Mouse (Mus musculus) lung, adult 2 months (tissue): Measurements from ENCODE around the gene Hap1.

Experiments
- CTCF ChIP-seq: fragments of 200-500 bp; IDR thresholded peaks from 2 replicates; pipeline ENCODE4 v1.5.1; 2011; ENCODE audit warnings: mild to moderate bottlenecking, low read length, control low read depth; ENCODE audit not compliant: insufficient read depth
- POLR2A ChIP-seq: fragments of 200-500 bp; IDR thresholded peaks from 2 replicates; pipeline ENCODE4 v1.6.1; 2011; ENCODE audit warnings: low read depth, mild to moderate bottlenecking, control low read depth, low read length, borderline replicate concordance; ENCODE audit errors: extremely low read depth

DNA sequence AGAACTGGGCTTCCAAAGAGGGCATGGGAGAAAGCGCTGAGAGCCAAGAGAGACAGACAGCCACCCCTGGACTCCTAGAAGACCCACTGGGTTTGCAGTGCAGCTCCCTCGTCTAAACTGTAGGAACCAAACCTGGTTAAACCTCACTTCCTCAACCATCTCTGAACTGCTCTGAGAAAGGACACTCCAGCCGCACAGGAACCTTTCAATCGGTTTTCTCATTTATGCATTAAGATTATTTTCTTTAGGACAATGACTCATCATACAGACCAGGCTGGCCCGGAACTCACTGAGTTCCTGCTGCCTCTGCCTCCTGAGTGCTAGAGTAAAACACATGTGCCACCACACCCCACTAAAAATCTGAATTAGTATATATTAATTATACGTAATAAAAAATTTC lies 28.2 kb downstream of the Hap1 start:
- no peak for TF ChIP-seq CTCF
- TF ChIP-seq POLR2A, result no peak
